Mouse (Mus musculus) hematopoietic stem cell, adult 5-6 weeks (primary cell): Measurements from ENCODE around the gene Tmem51. TPM values are rescaled to one million over a fixed set of nuclear protein-coding genes. Genes with fewer than 3 reads are reported as not detected.
A peak's percentile ranks its signal among the peaks of the same experiment; 100 is the strongest.

Source experiments
- ATAC-seq, 2 experiments: fragments of 125-278 bp in 1 of 2; replicated peaks in 1 of 2; 2 replicates each; pipeline ENCODE4 v1.8.0; 2016 to 2017; ENCODE audit warnings: inconsistent platforms in 2 of 2, mild to moderate bottlenecking in 2 of 2, moderate number of reproducible peaks in 2 of 2, low read depth in 1 of 2, moderate TSS enrichment in 1 of 2; ENCODE audit not compliant: low FRiP score in 2 of 2, poor library complexity in 2 of 2, severe bottlenecking in 2 of 2, insufficient read depth in 1 of 2, low TSS enrichment in 1 of 2
- total RNA-seq: library from RNA; stranded (forward); fragments of 172-1452, 232-1000 nt; gene quantifications from 2 replicates; pipeline ENCODE4 v1.2.3, GENCODE M21; 2017

Gene Tmem51
- total RNA-seq, 1 experiment from 2014 or later, result 0.84 TPM

DNA sequence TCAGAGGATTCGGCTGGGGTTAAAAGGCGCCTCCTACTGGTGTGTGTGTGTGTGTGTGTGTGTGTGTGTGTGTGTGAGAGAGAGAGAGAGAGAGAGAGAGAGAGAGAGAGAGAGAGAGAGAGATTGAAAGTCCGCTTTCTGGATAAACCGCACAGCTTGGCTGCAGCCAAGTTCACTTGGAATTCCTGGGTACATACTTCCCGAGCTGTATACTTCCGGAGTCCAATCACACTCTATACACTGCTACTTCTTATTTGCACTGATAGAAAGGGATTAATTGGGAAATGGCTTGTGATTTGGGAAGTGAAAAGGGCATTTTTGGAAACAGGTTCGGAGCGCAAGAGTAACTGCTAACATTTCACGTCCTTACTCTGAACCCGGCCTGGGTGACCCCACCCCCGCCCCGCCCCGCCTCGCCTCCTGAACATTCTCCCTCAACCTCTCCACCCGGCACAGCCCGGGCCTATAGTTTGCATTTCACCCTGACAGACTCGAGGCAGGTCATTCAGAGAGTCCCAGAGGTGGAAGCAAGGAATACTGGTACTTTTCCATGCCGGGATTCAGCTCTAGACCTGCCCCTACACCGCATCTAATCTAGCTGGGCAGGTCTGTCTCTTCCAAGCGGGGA, 946 bp upstream of the Tmem51 start:
- ATAC-seq, result no peak

DNA sequence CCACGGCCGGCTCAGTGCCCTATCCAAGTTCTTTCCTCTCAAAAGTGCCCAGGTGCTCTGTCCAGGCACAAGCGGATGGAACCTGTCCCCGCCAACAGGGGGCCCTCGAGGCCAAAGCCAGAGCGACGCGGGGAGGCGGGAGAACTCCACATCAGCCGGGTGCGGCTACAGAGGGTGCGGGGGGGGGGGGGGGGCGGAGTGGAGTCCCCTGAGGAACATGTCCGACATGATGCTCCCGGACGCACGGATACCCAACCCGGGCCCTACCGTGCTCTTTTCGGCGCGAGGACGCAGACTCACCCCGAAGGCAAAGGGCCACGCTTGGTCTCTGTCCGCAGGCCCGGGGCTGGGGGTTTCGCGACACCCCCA, 358 bp downstream of the Tmem51 start:
- peak; percentile 40 to 47; a peak in 2 of 4 replicates for ATAC-seq

DNA sequence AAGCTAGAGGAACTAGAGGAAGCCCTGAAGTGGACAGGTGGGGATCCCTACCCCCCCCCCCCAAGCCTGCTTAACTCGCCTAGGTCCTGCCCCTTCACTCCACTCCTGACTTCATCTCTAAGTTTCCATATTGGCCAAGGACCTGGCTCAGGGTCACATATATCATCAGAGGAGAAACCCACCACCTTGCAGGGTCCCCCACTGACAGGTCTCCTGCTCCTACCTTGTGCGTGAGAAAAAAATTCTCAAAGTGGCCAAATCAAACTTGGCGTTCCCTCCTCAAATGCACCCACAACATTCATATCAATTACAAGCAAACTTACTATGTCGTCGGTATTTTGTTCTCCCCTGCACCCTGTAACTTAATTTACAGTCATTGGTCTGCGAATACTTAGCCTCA, 911 bp downstream of the Tmem51 start:
- no peak for ATAC-seq

DNA sequence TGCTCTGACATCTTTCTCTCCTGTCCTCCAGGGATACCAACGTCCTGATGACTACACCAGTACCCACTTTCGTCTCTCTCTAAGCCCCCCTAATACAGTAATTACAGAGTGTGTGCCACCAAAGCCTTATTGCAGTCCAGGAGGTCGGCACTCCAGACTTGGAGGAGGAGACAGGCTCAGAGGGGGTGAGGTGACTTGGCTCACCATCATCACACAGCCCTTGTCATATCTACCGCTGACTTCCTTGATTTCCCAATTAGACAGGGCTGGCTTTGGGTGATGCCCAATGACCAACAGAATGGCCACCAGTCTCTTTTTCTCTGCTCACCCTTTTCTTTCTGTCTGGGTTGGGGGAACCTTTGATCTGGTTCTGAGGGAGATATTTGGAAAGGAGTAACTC, 1.4 kb downstream of the Tmem51 start:
- ATAC-seq, result no peak

DNA sequence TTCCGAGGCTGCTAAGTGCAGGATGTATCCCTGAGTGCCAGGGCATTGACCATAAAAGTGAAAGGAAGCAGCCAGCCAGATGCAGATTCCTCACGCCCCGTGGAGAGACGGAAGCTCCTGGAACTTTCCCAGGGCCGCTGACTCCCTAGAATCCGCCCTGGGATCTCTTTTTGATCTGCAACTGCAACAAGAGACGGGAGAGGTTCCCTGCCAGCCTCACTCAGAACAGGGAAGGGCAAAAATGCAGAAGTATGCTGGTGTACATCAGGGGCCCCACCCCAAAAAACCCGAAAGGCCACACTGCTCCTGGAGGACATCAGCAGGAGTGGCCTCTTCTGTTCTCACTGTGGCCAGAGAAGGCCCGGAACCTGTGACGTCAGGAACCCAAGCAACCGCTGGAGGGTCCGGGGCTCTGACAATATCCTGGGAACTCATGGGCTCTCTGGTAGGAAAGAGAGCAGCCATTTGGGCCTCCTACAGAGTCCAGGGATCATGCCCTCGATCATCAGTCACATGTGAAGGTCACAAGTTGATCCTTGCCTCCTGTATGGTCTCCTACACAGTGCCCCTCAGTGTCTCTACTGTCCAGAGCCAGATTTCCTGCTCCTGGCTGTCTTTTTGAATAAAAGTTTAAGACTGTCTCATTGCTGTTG, 2.3 kb downstream of the Tmem51 start:
- ATAC-seq, result no peak

DNA sequence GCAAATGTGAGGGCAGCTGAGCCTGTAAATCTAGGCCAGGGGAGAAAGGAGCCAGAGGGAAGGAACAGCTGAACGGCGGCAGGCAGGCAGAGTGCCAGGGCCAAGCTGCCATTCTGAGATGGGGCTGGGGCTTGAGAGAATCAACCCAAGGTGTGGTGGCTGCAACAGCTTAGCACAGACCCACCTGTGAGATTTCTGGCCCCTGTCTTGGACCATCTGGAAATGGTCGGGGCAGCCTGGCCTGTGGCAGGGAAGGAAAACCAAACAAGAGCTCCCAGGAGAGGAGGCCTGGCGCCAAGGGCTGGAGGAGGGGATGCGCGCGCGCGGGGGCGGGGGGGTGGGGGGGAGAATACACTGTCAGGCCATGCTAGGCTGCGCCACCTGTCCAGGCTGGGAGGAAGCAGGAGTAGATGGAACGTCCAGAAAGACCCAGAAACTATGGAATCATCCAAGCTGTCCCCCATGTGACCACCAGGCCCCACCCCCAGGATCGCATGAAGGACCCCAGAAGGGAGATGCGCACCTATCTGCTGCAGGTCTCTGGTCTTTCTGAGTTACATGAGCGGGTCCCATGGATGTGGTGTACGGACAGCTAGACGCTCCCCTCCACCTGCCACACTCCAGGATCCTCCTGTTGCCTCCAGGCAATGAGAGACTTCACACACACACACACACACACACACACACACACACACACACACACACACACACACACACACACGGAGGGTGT, 3.0 kb downstream of the Tmem51 start:
- no peak for ATAC-seq

DNA sequence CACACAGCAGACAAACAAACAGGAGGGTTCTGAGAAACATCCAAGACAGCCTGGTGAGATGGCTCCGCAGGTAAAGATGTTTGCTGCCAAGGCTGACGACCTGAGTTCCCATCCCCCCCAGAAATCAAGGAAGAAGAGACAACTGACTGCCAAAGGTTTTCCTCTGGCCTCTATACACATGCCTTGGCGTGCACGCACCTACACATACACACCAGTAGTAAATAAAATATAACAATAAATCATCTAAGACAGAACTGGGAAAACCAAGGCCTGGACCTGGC, 3.7 kb downstream of the Tmem51 start:
- ATAC-seq, result no peak

DNA sequence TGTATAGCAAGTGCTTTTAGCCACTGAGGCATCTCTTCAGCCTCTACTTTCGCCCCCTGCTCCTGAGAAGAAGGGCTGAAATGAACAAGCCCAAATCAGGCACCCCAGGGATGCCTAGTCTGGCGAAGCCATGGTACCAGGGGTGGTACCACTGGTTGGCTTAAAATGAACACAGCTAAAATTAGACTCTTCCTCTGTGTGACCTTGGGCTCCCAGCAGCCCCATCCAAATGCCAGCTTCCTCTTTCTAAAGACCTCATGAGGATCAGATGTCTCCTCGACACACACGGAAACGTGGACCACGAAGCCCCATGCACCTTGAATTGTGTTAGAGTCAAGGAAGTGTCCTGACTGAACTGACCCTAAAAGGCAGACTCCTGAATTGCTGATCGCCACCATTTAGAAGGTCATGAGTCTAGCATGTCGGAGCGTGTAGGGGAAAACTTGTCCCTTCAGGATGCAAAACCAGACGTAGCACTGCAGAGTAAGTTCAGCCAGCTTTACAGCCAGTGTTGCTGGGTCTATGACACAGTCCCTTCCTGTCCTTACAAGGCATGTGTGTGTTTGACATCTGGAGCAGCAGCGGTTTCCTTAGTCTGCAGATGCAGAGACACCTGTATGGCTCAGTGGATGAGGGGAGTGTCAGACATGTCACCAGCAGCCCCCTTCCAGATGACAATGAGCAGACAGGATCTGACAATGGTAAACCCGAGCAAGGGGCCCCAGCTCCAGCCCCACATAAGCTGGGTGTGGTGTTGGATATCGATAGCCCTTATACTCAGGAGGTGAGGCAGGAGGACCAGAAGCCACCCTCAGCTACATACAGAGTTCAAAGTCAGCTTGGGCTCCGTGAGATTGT, 4.2 kb downstream of the Tmem51 start:
- ATAC-seq, result peak; percentile 38 to 48

DNA sequence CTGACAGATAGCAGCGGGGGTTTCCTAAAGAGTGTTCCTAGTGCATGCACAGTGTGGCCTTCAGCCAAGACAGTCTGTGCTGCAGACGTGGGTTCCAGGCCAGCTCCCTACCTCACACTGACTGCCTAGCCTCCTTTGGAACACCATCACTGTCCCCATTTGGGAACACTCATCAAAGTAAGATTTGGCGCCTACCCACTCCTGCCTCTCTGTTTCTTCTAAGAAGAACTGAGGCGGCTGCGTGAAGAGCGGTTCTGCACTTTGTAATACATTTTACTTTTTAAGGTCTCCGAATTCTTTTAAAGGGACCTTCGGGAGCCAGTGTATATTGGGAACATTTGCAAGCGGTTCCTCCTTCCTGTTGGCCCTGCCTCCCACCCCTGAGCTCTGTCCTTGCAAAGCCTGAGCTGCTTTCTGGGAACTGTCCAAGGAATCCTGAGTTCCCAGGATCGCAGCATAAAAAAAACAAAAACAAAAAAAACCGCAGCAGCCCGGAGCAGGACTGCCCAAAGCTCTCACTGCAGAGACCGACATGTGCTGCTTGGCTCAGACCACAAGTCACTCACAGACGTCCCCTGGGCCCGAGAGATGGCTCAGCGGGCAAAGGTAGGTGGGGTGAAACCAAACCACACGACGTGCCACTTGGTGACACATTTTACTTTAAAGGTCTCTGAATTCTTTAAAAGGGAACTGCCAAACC, 6.4 kb downstream of the Tmem51 start:
- peak; percentile 85 for ATAC-seq

DNA sequence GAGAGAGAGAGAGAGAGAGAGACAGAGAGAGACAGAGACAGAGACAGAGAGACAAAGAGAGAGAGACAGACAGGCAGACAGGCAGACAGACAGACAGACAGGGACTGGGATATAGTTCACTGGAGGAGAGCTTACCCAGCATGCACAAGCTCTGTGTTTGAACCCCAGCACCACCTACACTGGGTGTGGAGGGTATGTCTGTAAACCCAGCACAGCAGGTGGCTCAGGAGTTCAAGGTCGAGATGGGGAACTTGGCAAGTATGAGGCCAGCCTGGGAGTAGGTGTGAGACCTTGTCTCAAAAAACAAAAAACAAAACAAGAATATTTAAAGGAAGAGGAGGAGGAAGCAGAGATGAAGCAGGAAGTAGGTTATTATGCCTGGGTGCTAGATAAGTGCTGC, 7.2 kb downstream of the Tmem51 start:
- ATAC-seq, result no peak

DNA sequence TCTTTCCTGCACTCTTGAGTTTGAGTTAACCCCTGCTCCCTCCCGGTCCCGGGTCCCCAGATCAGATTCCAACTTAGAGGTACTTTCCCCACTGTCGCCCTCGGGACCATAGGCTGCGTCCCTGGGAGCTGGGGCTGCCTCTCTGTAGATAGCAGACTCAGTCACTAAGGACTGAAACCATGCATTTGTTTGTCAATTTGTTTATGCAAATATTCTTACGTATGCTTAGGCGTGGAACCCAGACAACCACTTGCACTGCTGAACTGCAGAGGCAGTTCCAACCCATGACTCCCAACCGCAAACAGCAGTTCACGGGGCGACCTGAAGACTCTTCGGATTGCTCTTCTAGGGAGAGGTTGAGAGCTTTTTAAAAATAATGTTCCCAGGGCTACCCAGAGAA, 8.2 kb downstream of the Tmem51 start:
- ATAC-seq, result no peak

DNA sequence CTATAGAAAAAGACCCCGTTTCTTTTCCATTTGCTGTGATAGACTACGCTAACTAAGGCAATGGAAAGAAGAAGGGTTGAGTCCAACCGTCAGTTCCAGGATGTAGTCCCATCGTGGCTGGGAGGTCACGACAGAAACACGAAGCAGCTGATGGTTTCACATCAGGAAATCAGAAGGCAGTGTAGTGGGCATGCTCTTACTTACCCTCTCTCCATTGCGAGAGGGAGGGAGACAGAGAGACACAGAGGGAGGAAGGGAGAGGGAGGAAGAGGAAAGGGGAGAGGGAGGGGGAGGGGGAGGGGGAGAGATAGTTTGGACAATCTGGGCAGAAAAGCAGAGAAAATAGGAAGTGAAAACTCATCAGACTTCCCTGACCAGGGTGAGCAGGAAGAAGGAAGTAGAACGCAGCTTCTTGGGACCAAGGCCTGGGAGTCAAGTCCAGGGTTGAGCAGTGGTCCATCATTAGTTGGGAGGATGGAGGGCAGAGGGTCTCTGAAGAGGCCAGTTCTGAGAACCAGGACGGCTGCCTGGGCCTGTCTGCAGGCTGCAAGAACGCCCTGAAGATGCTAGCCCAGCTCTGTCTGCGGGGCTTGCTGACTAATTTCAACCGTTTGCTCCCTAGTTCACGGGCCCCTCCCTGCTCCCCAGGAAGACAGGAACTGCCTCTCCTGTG, 9.9 kb downstream of the Tmem51 start:
- ATAC-seq, result no peak

DNA sequence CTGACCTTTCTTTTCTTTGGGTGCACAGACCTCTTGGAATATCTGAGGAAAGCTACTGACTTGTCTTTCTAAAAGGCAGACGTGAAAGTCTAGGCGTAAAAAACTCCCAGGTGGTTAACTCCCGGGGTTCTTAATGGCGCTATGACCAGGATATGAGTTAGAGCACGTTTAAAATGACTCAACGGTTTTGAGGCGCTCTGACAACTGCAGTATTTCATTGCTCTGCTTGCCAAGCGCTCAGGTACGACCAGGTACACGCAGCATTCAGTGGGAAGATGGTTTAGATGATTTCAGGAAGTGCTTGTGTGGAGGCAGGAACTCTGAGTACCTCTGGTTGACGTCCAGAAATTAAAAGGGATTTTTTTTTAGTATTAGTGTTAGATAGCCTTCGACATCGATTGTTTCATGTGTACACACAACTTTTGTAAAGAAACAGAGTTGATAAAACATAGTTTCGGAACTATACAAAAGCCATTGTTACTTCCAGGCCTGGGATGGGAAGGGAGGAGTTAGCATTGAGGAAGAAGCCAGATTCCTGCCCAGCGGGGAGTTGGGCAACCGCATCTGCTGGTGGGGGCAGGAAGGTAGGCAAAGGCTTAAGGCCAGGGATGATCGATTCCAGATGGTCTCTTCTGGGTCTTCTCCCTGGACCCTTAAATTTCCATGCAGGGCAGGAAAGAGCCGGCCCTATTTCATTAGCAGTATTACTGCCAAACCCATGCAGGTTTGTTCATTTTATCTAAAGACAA, 12.7 kb downstream of the Tmem51 start:
- no peak for ATAC-seq

DNA sequence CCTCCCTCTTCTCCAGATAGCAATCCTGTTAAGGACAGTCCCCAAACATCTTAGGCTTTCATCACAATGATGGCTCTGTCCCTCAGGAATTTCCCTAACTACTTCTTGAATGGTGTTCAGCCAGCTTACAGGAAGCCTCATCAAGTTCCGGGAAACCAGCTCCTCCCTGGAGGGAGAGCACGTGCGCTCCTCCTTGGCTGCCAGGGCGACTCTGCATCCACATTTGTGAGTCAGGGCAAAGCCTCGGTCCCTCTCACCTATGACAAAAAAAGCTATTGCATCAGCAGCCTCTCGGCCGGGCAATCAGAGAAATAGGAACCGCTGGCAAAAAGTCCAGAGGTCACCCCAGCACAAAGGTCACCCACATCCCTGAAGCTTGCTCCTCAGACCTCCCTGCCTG, 13.3 kb downstream of the Tmem51 start:
- no peak for ATAC-seq

DNA sequence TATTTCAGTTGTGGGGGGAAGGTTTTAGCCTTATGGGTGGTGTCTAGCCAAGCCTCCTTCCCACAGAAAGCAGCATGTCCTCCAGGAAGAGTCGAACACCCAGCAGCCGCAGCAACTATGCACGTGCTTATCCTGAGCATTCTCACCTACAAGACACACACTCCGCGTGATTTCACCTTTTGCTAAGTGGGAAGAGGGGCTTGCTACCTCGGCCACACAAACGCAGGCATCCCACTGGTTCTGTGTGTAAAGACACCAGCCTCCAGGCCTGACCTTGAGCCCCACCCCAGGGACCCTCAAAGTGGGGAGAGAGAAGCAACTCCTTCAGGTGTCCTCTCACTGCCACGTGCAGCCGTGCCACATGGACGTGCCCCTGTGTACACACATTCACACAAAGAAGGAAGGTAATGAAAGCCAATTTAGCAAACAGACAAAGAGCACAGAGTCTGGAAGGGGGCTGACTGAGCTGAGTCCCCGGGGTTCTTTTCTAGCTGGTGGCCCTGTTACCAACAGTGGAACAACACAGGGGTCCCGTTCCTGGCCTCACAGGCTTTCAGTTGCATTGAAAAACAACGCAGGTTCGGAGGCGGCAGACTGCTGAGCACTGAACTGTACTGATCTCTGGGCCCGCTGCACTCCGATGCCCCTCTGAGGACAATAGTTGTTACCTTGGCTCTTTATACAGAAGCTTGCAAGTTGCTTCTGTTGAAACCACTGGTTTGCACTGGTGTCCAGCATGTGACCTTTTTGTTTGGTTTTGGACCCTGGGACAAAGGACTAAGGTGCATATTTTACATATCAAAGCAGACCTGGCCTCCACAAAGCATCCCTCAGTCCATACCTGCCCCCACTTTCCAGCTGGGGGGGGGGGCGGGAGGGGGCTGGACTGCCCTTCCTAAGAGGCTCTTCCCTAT, 14.9 kb downstream of the Tmem51 start:
- no peak for ATAC-seq

DNA sequence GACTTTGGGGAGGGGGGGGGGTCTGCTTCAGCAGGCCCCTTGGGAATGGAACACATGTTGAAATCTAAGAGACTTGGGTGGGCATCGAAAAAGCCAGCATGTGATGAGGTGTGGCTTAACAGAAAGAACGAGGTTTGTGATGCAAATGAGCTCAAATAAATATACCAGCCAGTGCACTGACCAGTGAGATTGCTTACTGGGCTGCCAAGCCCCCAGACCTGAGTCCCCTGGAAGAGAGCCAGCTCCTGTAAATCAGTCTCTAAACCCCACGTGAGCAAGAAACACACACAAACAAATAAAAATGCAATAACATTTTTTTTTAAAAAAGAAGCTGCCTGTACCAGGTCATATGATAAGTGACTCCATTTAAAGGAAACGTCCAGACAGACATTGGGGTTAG, 17.5 kb downstream of the Tmem51 start:
- no peak for ATAC-seq
